Mouse (Mus musculus): Measurements from ENCODE around the gene Vps72.

DNA sequence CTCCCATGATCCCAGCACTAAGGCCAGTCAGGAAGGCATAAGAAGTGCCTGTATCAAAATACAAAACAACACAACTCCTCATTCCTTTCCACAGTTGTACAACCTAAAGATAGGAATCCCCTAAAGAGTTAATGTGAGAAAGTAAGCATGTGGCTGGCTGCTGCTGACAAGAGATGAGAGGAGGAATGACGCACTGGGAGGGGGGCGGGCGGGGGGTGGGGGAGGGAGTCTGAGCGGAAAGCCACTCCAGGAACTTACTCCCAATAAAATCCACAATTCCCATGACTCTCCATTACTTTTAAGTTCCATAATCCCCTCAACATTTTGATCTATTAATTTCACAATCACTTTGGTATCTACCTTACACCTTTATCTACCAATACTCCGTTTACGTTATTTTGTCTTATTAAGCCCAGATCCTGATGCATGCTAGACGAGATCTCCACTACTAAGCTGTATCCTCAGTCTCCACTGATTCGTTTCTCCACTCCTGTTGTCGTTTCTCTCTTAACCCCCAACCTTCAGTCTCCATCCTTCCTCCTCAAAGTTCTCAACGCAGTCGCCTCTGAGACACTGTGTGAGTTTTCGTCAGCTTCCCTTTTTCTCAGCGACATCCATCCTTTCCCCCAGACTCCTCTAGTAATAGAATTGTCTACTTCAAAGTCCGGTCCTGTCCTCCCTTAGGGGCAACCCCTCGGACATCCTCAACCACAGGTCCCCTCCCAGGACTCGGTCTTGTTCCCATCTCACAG, 5.1 kb upstream of the Vps72 start:
- no peak for TF ChIP-seq CHD2 (IDR thresholded peaks at IDR 0.05; ENCODE audit: low read depth, low read length)
- TF ChIP-seq ZNF384 (IDR thresholded peaks at IDR 0.05; ENCODE audit: low read depth, low read length), result no peak
- TF ChIP-seq ZC3H11A (IDR thresholded peaks at IDR 0.05; ENCODE audit: borderline replicate concordance, low read depth, low read length), result no peak
